Mouse (Mus musculus) neural tube, embryonic 15.5 days (tissue): Measurements from ENCODE around the gene Hist1h2br. TPM values are rescaled to one million over a fixed set of nuclear protein-coding genes. Genes with fewer than 3 reads are reported as not detected.
"Not testable (repeated sequence)": the region's sequence is repeated elsewhere in the genome, so short reads cannot be mapped to it uniquely, and the experiment has no call there.

Experiments
- ATAC-seq: fragments of 200-750 bp; cut with Nextera tagmentation; 2 replicates; pipeline ENCODE4 v1.8.0; 2017; ENCODE audit warnings: mild to moderate bottlenecking, moderate TSS enrichment, moderate library complexity; ENCODE audit not compliant: low FRiP score
- H3K27ac ChIP-seq: fragments of 300-500 bp; sonication (generic); replicated peaks from 2 replicates; pipeline ENCODE4 v1.5.1; 2015; ENCODE audit warnings: mild to moderate bottlenecking, inconsistent platforms
- H3K27me3 ChIP-seq: fragments of 300-500 bp; sonication (generic); replicated peaks from 2 replicates; pipeline ENCODE4 v1.6.1; 2015; ENCODE audit warnings: inconsistent platforms
- H3K36me3 ChIP-seq: fragments of 300-500 bp; sonication (generic); 2 replicates; pipeline ENCODE4 v1.6.1; 2015; ENCODE audit warnings: inconsistent platforms
- H3K4me1 ChIP-seq: fragments of 300-500 bp; sonication (generic); 2 replicates; pipeline ENCODE4 v1.6.1; 2015; ENCODE audit warnings: inconsistent platforms
- H3K4me2 ChIP-seq: fragments of 300-500 bp; sonication (generic); 2 replicates; pipeline ENCODE4 v1.6.1; 2015; ENCODE audit warnings: inconsistent platforms, mild to moderate bottlenecking, moderate library complexity
- H3K4me3 ChIP-seq: fragments of 300-500 bp; sonication (generic); replicated peaks from 2 replicates; pipeline ENCODE4 v1.5.1; 2015; ENCODE audit warnings: mild to moderate bottlenecking, inconsistent platforms
- H3K9ac ChIP-seq: fragments of 300-500 bp; sonication (generic); replicated peaks from 2 replicates; pipeline ENCODE4 v1.6.1; 2015; ENCODE audit warnings: mild to moderate bottlenecking, inconsistent platforms
- H3K9me3 ChIP-seq: fragments of 300-500 bp; sonication (generic); replicated peaks from 2 replicates; pipeline ENCODE4 v1.6.1; 2016; ENCODE audit warnings: inconsistent platforms
- WGBS: fragments of 180-500 bp; shearing (Covaris S2); methylation state at CpG from one replicate; pipeline ENCODE4 v1.1.7; 2015; ENCODE audit warnings: mixed read lengths; 5-methylcytosine and 5-hydroxymethylcytosine counted together
- polyA plus RNA-seq: library from polyadenylated mRNA; unstranded; fragments of >200 nt; fragmentation: Nextera tagmentation; extraction: Ambion mirVana; gene quantifications from 2 replicates; pipeline ENCODE4 v1.2.1, GENCODE M21; 2015

The Hist1h2br gene
- polyA plus RNA-seq, 1 experiment from 2014 or later = 3.4 TPM

- H3K27me3 ChIP-seq, H3K27ac ChIP-seq, H3K9ac ChIP-seq, H3K4me1 ChIP-seq, ATAC-seq, H3K4me2 ChIP-seq, H3K9me3 ChIP-seq, H3K4me3 ChIP-seq, H3K36me3 ChIP-seq: not testable (repeated sequence)
- 32% methylated on average over 1 of the region's 1 CpGs for WGBS
Measured at GRCm38 (mm10) chr13:21850696-21851095, 17.2 kb downstream of the Hist1h2br start.

- WGBS = 65% methylated on average over 3 of the region's 3 CpGs
- no peak overlapping the region for H3K9ac ChIP-seq
- H3K4me1 ChIP-seq = no peaks in the 10 kb centered on the region
- ATAC-seq = no peak
- no peak overlapping the region for H3K27ac ChIP-seq
- no peak overlapping the region for H3K4me3 ChIP-seq
- H3K9me3 ChIP-seq = no peaks in the 10 kb centered on the region
- no peaks in the 10 kb centered on the region for H3K36me3 ChIP-seq
- H3K27me3 ChIP-seq = no peaks in the 10 kb centered on the region
- H3K4me2 ChIP-seq = no peak overlapping the region
Measured at GRCm38 (mm10) chr13:21852215-21852945, 18.8 kb downstream of the Hist1h2br start.

- ATAC-seq = peak; percentile 93
- Histone ChIP-seq H3K27ac (no peak overlapping the region), H3K4me1 (no peaks in the 10 kb centered on the region), H3K36me3 (no peaks in the 10 kb centered on the region), H3K4me2 (peak overlapping the region; percentile 50), H3K9ac (no peak overlapping the region), H3K4me3 (peak overlapping the region; percentile 43), H3K27me3 (peaks cover 8% of the 10 kb centered on the region; the same call in 1 of the 2 replicates), H3K9me3 (no peaks in the 10 kb centered on the region)
- WGBS = under 1% methylated on average over 11 of the region's 11 CpGs
Measured at GRCm38 (mm10) chr13:21855146-21855545, 21.6 kb downstream of the Hist1h2br start.

GRCm38 (mm10) chr13:21855698-21856162 is 22.2 kb downstream of the Hist1h2br start:
- Histone ChIP-seq H3K9me3 (no peaks in the 10 kb centered on the region), H3K9ac (peak overlapping the region; percentile 38; the same call in 1 of the 2 replicates), H3K4me3 (peak overlapping the region; percentile 43), H3K27me3 (peaks cover 8% of the 10 kb centered on the region; the same call in 1 of the 2 replicates), H3K27ac (0 out of 2 replicates have a peak overlapping the region, but pooled peaks have one; percentile 18), H3K4me1 (no peaks in the 10 kb centered on the region), H3K4me2 (peak overlapping the region; percentile 50), H3K36me3 (no peaks in the 10 kb centered on the region)
- WGBS = under 1% methylated on average over 15 of the region's 15 CpGs
- peak; percentile 79 for ATAC-seq

- WGBS = 17% methylated on average over 5 of the region's 5 CpGs
- Histone ChIP-seq H3K9ac (no peak overlapping the region), H3K4me3 (no peak overlapping the region), H3K36me3 (no peaks in the 10 kb centered on the region), H3K27me3 (peaks cover 8% of the 10 kb centered on the region; the same call in 1 of the 2 replicates), H3K4me1 (no peaks in the 10 kb centered on the region), H3K4me2 (no peak overlapping the region), H3K9me3 (peaks cover 2% of the 10 kb centered on the region; the same call in 1 of the 2 replicates), H3K27ac (no peak overlapping the region)
- ATAC-seq = no peak
Measured at GRCm38 (mm10) chr13:21861608-21862007, 28.1 kb downstream of the Hist1h2br start.

- WGBS = 74% methylated on average over 3 of the region's 3 CpGs
- ATAC-seq, H3K4me3 ChIP-seq, H3K9ac ChIP-seq, H3K27ac ChIP-seq, H3K4me1 ChIP-seq, H3K4me2 ChIP-seq, H3K36me3 ChIP-seq, H3K9me3 ChIP-seq, H3K27me3 ChIP-seq: not testable (repeated sequence)
Measured at GRCm38 (mm10) chr13:21865503-21865902, 32.0 kb downstream of the Hist1h2br start.

- no peaks in the 10 kb centered on the region for H3K36me3 ChIP-seq
- H3K4me2 ChIP-seq = no peak overlapping the region
- WGBS = 85% methylated on average over 6 of the region's 6 CpGs
- H3K9me3 ChIP-seq = no peaks in the 10 kb centered on the region
- H3K9ac ChIP-seq = no peak overlapping the region
- 0 out of 2 replicates have a peak, but pooled peaks cover 2% of the 10 kb centered on the region for H3K4me1 ChIP-seq
- no peak overlapping the region for H3K27ac ChIP-seq
- ATAC-seq = no peak
- no peak overlapping the region for H3K4me3 ChIP-seq
- H3K27me3 ChIP-seq = 0 out of 2 replicates have a peak, but pooled peaks cover 5% of the 10 kb centered on the region
Measured at GRCm38 (mm10) chr13:21880735-21881134, 47.2 kb downstream of the Hist1h2br start.

GRCm38 (mm10) chr13:21881878-21882669 is 48.5 kb downstream of the Hist1h2br start:
- Histone ChIP-seq H3K36me3 (no peaks in the 10 kb centered on the region), H3K27ac (no peak overlapping the region), H3K4me2 (peak overlapping the region; percentile 52), H3K4me1 (0 out of 2 replicates have a peak, but pooled peaks cover 2% of the 10 kb centered on the region), H3K27me3 (0 out of 2 replicates have a peak, but pooled peaks cover 5% of the 10 kb centered on the region), H3K4me3 (peak overlapping the region; percentile 31), H3K9ac (no peak overlapping the region), H3K9me3 (no peaks in the 10 kb centered on the region)
- WGBS = 2% methylated on average over 27 of the region's 27 CpGs
- ATAC-seq = peak; percentile 63

GRCm38 (mm10) chr13:21882760-21883405 is 49.3 kb downstream of the Hist1h2br start:
- peak; percentile 82 for ATAC-seq
- Histone ChIP-seq H3K27ac (no peak overlapping the region; the same call in 1 of the 2 replicates), H3K9me3 (no peaks in the 10 kb centered on the region), H3K27me3 (0 out of 2 replicates have a peak, but pooled peaks cover 5% of the 10 kb centered on the region), H3K4me1 (0 out of 2 replicates have a peak, but pooled peaks cover 2% of the 10 kb centered on the region), H3K4me3 (peak overlapping the region; percentile 31), H3K4me2 (peak overlapping the region; percentile 52), H3K9ac (no peak overlapping the region), H3K36me3 (no peaks in the 10 kb centered on the region)
- 2% methylated on average over 13 of the region's 13 CpGs for WGBS

GRCm38 (mm10) chr13:21883407-21883806 is 49.9 kb downstream of the Hist1h2br start:
- H3K9me3 ChIP-seq = no peaks in the 10 kb centered on the region
- 0 out of 2 replicates have a peak, but pooled peaks cover 2% of the 10 kb centered on the region for H3K4me1 ChIP-seq
- no peak overlapping the region for H3K27ac ChIP-seq
- ATAC-seq = no peak
- peak overlapping the region; percentile 31; the same call in 1 of the 2 replicates for H3K4me3 ChIP-seq
- H3K9ac ChIP-seq = no peak overlapping the region
- no peaks in the 10 kb centered on the region for H3K36me3 ChIP-seq
- H3K4me2 ChIP-seq = peak overlapping the region; percentile 52
- 39% methylated on average over 5 of the region's 5 CpGs for WGBS
- 0 out of 2 replicates have a peak, but pooled peaks cover 5% of the 10 kb centered on the region for H3K27me3 ChIP-seq

GRCm38 (mm10) chr13:21884586-21884985 is 51.0 kb downstream of the Hist1h2br start:
- WGBS = 80% methylated on average over 4 of the region's 4 CpGs
- H3K36me3 ChIP-seq = no peaks in the 10 kb centered on the region
- H3K27me3 ChIP-seq = 0 out of 2 replicates have a peak, but pooled peaks cover 5% of the 10 kb centered on the region
- no peak overlapping the region for H3K9ac ChIP-seq
- no peak overlapping the region for H3K4me2 ChIP-seq
- H3K4me1 ChIP-seq = 0 out of 2 replicates have a peak, but pooled peaks cover 2% of the 10 kb centered on the region
- no peak overlapping the region for H3K27ac ChIP-seq
- no peak overlapping the region for H3K4me3 ChIP-seq
- no peak for ATAC-seq
- H3K9me3 ChIP-seq = no peaks in the 10 kb centered on the region
